Mouse (Mus musculus): ENCODE measurements around the gene Dner. TPM values are rescaled to one million over a fixed set of nuclear protein-coding genes. Genes with fewer than 3 reads are reported as not detected.

The Dner gene
- total RNA-seq (2014; rRNA removed) (not detected in 2 replicates), polyA plus RNA-seq (2012; rRNA removed) (0.02 TPM in 1 of 2 replicates, not detected in the other)

- WGBS = 2% methylated on average over 75 of the region's 75 CpGs
- DNase-seq (ENCODE audit: extremely low read depth, low read depth, low spot score) = peak; percentile 17
- TF ChIP-seq CTCF (IDR thresholded peaks at IDR 0.05; ENCODE audit: low read depth, low read length) (no peak), POLR2A (IDR thresholded peaks at IDR 0.05; ENCODE audit: extremely low read depth, insufficient read depth, low read length) (no peak)
- no peaks in the 10 kb centered on the region for H3K79me2 ChIP-seq (ENCODE audit: control insufficient read depth, insufficient read depth, low read length)
- no peak within 1 kb of the TSS for H3K9ac ChIP-seq (ENCODE audit: low read depth, low read length)
- H3K4me1 ChIP-seq (ENCODE audit: control insufficient read depth, insufficient read depth, low read length) = no peaks in the 10 kb centered on the region
- no peak within 1 kb of the TSS for H3K27ac ChIP-seq (replicated peaks; ENCODE audit: insufficient read depth, low read depth, low read length)
- H3K4me3 ChIP-seq (ENCODE audit: insufficient read depth, low read depth, low read length) = no peak within 1 kb of the TSS
- H3K27me3 ChIP-seq (ENCODE audit: control insufficient read depth, insufficient read depth, low read length) = peaks cover 16% of the 10 kb centered on the region
- H3K36me3 ChIP-seq (ENCODE audit: control insufficient read depth, insufficient read depth, low read length) = no peaks in the 10 kb centered on the region
These were observed at the start of gene Dner for GRCm38 (mm10) chr1:84695517-84696411. Dner (minus strand) TSS chr1:84696221.

GRCm38 (mm10) chr1:84742156-84742555 is 46.1 kb upstream of the Dner start:
- Histone ChIP-seq H3K79me2 (ENCODE audit: control insufficient read depth, insufficient read depth, low read length) (no peaks in the 10 kb centered on the region), H3K27me3 (ENCODE audit: control insufficient read depth, insufficient read depth, low read length) (no peaks in the 10 kb centered on the region), H3K9ac (ENCODE audit: low read depth, low read length) (no peak overlapping the region), H3K36me3 (ENCODE audit: control insufficient read depth, insufficient read depth, low read length) (peaks cover 63% of the 10 kb centered on the region), H3K4me1 (ENCODE audit: control insufficient read depth, insufficient read depth, low read length) (no peaks in the 10 kb centered on the region), H3K27ac (replicated peaks; ENCODE audit: insufficient read depth, low read depth, low read length) (no peak overlapping the region), H3K4me3 (ENCODE audit: insufficient read depth, low read depth, low read length) (no peak overlapping the region)
- WGBS = 88% methylated on average over 3 of the region's 3 CpGs
- DNase-seq (ENCODE audit: extremely low read depth, low read depth, low spot score) = no peak
- TF ChIP-seq POLR2A (IDR thresholded peaks at IDR 0.05; ENCODE audit: extremely low read depth, insufficient read depth, low read length) (no peak), CTCF (IDR thresholded peaks at IDR 0.05; ENCODE audit: low read depth, low read length) (no peak)

- no peak overlapping the region for H3K27ac ChIP-seq (replicated peaks; ENCODE audit: insufficient read depth, low read depth, low read length)
- no peak overlapping the region for H3K4me3 ChIP-seq (ENCODE audit: insufficient read depth, low read depth, low read length)
- H3K36me3 ChIP-seq (ENCODE audit: control insufficient read depth, insufficient read depth, low read length) = peaks cover 64% of the 10 kb centered on the region
- DNase-seq (ENCODE audit: extremely low read depth, low read depth, low spot score) = no peak
- 33% methylated on average over 1 of the region's 1 CpGs for WGBS
- no peak for TF ChIP-seq CTCF (IDR thresholded peaks at IDR 0.05; ENCODE audit: low read depth, low read length)
- no peak for TF ChIP-seq POLR2A (IDR thresholded peaks at IDR 0.05; ENCODE audit: extremely low read depth, insufficient read depth, low read length)
- H3K79me2 ChIP-seq (ENCODE audit: control insufficient read depth, insufficient read depth, low read length) = no peaks in the 10 kb centered on the region
- no peaks in the 10 kb centered on the region for H3K4me1 ChIP-seq (ENCODE audit: control insufficient read depth, insufficient read depth, low read length)
- no peaks in the 10 kb centered on the region for H3K27me3 ChIP-seq (ENCODE audit: control insufficient read depth, insufficient read depth, low read length)
- H3K9ac ChIP-seq (ENCODE audit: low read depth, low read length) = no peak overlapping the region
These were observed 44.1 kb upstream of the Dner start for GRCm38 (mm10) chr1:84740080-84740479.

- TF ChIP-seq CTCF (IDR thresholded peaks at IDR 0.05; ENCODE audit: low read depth, low read length) = no peak
- no peak for TF ChIP-seq POLR2A (IDR thresholded peaks at IDR 0.05; ENCODE audit: extremely low read depth, insufficient read depth, low read length)
- Histone ChIP-seq H3K9ac (ENCODE audit: low read depth, low read length) (no peak overlapping the region), H3K4me3 (ENCODE audit: insufficient read depth, low read depth, low read length) (no peak overlapping the region), H3K4me1 (ENCODE audit: control insufficient read depth, insufficient read depth, low read length) (no peaks in the 10 kb centered on the region), H3K36me3 (ENCODE audit: control insufficient read depth, insufficient read depth, low read length) (peaks cover 58% of the 10 kb centered on the region), H3K27ac (replicated peaks; ENCODE audit: insufficient read depth, low read depth, low read length) (no peak overlapping the region), H3K79me2 (ENCODE audit: control insufficient read depth, insufficient read depth, low read length) (no peaks in the 10 kb centered on the region), H3K27me3 (ENCODE audit: control insufficient read depth, insufficient read depth, low read length) (no peaks in the 10 kb centered on the region)
- 84% methylated on average over 1 of the region's 1 CpGs for WGBS
- no peak for DNase-seq (ENCODE audit: extremely low read depth, low read depth, low spot score)
These were observed 41.1 kb upstream of the Dner start for GRCm38 (mm10) chr1:84737097-84737496.

GRCm38 (mm10) chr1:84733799-84734198 is 37.8 kb upstream of the Dner start:
- H3K36me3 ChIP-seq (ENCODE audit: control insufficient read depth, insufficient read depth, low read length) = peaks cover 56% of the 10 kb centered on the region
- no peak overlapping the region for H3K9ac ChIP-seq (ENCODE audit: low read depth, low read length)
- TF ChIP-seq POLR2A (IDR thresholded peaks at IDR 0.05; ENCODE audit: extremely low read depth, insufficient read depth, low read length) (no peak), CTCF (IDR thresholded peaks at IDR 0.05; ENCODE audit: low read depth, low read length) (peak; percentile 73)
- no peaks in the 10 kb centered on the region for H3K79me2 ChIP-seq (ENCODE audit: control insufficient read depth, insufficient read depth, low read length)
- no peak overlapping the region for H3K4me3 ChIP-seq (ENCODE audit: insufficient read depth, low read depth, low read length)
- H3K27me3 ChIP-seq (ENCODE audit: control insufficient read depth, insufficient read depth, low read length) = no peaks in the 10 kb centered on the region
- no peaks in the 10 kb centered on the region for H3K4me1 ChIP-seq (ENCODE audit: control insufficient read depth, insufficient read depth, low read length)
- no peak for DNase-seq (ENCODE audit: extremely low read depth, low read depth, low spot score)
- WGBS = 64% methylated on average over 3 of the region's 3 CpGs
- H3K27ac ChIP-seq (replicated peaks; ENCODE audit: insufficient read depth, low read depth, low read length) = no peak overlapping the region

- no peaks in the 10 kb centered on the region for H3K79me2 ChIP-seq (ENCODE audit: control insufficient read depth, insufficient read depth, low read length)
- H3K27me3 ChIP-seq (ENCODE audit: control insufficient read depth, insufficient read depth, low read length) = no peaks in the 10 kb centered on the region
- H3K4me3 ChIP-seq (ENCODE audit: insufficient read depth, low read depth, low read length) = no peak overlapping the region
- TF ChIP-seq POLR2A (IDR thresholded peaks at IDR 0.05; ENCODE audit: extremely low read depth, insufficient read depth, low read length) = no peak
- no peak for TF ChIP-seq CTCF (IDR thresholded peaks at IDR 0.05; ENCODE audit: low read depth, low read length)
- H3K4me1 ChIP-seq (ENCODE audit: control insufficient read depth, insufficient read depth, low read length) = no peaks in the 10 kb centered on the region
- DNase-seq (ENCODE audit: extremely low read depth, low read depth, low spot score) = no peak
- H3K36me3 ChIP-seq (ENCODE audit: control insufficient read depth, insufficient read depth, low read length) = peaks cover 50% of the 10 kb centered on the region
- WGBS = 100% methylated on average over 1 of the region's 1 CpGs
- H3K9ac ChIP-seq (ENCODE audit: low read depth, low read length) = no peak overlapping the region
- no peak overlapping the region for H3K27ac ChIP-seq (replicated peaks; ENCODE audit: insufficient read depth, low read depth, low read length)
These were observed 35.7 kb upstream of the Dner start for GRCm38 (mm10) chr1:84731763-84732162.

Data from liver, adult 2 months (tissue).